Mouse (Mus musculus) liver, adult 2 months (tissue): ENCODE results near the gene Galnt3. TPM values are rescaled to one million over a fixed set of nuclear protein-coding genes. Genes with fewer than 3 reads are reported as not detected.

Source experiments
- DNase-seq: peaks from one replicate; pipeline ENCODE4 v3.0.0-alpha.2; 2011; ENCODE audit warnings: low read depth, low spot score; ENCODE audit errors: extremely low read depth
- H3K27ac ChIP-seq: fragments of 200-500 bp; replicated peaks from 2 replicates; pipeline ENCODE4 v1.5.1; 2012; ENCODE audit warnings: low read depth, mild to moderate bottlenecking, control low read depth, inconsistent platforms, low read length; ENCODE audit not compliant: insufficient read depth
- H3K27me3 ChIP-seq: fragments of 200-500 bp; 2 replicates; pipeline ENCODE4 v1.6.1; 2012; ENCODE audit warnings: mild to moderate bottlenecking, moderate library complexity, low read length, inconsistent platforms; ENCODE audit not compliant: control insufficient read depth, insufficient read depth
- H3K36me3 ChIP-seq: fragments of 200-500 bp; 2 replicates; pipeline ENCODE4 v1.6.1; 2012; ENCODE audit warnings: low read length, inconsistent platforms; ENCODE audit not compliant: control insufficient read depth, insufficient read depth
- H3K4me1 ChIP-seq: fragments of 200-500 bp; 2 replicates; pipeline ENCODE4 v1.6.1; 2011; ENCODE audit warnings: low read length; ENCODE audit not compliant: control insufficient read depth, insufficient read depth
- H3K4me3 ChIP-seq: fragments of 200-500 bp; 2 replicates; pipeline ENCODE4 v1.5.1; 2011; ENCODE audit warnings: low read depth, mild to moderate bottlenecking, control low read depth, low read length, moderate library complexity; ENCODE audit not compliant: insufficient read depth
- H3K79me2 ChIP-seq: fragments of 200-500 bp; 2 replicates; pipeline ENCODE4 v1.6.1; 2012; ENCODE audit warnings: inconsistent platforms, mild to moderate bottlenecking, low read length, moderate library complexity; ENCODE audit not compliant: control insufficient read depth, insufficient read depth
- H3K9ac ChIP-seq: fragments of 200-500 bp; 2 replicates; pipeline ENCODE4 v1.6.1; 2012; ENCODE audit warnings: low read depth, mild to moderate bottlenecking, control low read depth, inconsistent platforms, low read length
- CTCF ChIP-seq: fragments of 200-500 bp; IDR thresholded peaks from 2 replicates; pipeline ENCODE4 v1.5.1; 2011; ENCODE audit warnings: low read depth, low read length, control low read depth
- POLR2A ChIP-seq: fragments of 200-500 bp; IDR thresholded peaks from 2 replicates; pipeline ENCODE4 v1.6.1; 2011; ENCODE audit warnings: low read length, control low read depth; ENCODE audit not compliant: insufficient read depth; ENCODE audit errors: extremely low read depth
- WGBS: fragments of 180-500 bp; shearing (Covaris S2); methylation state at CpG from one replicate; pipeline ENCODE4 v1.1.7; 2018; 5-methylcytosine and 5-hydroxymethylcytosine counted together
- polyA plus RNA-seq: library from polyadenylated mRNA; depleted of rRNA; stranded (reverse); fragments of >200 nt; gene quantifications from 2 replicates; pipeline ENCODE4 v1.2.3, GENCODE M21; 2012
- total RNA-seq: library from RNA; depleted of rRNA; stranded (reverse); fragments of >200 nt; gene quantifications from 2 replicates; pipeline ENCODE4 v1.2.3, GENCODE M21; 2014

The Galnt3 gene
- total and polyA plus RNA-seq, 2 experiments: 0.06 to 0.28 TPM

DNA sequence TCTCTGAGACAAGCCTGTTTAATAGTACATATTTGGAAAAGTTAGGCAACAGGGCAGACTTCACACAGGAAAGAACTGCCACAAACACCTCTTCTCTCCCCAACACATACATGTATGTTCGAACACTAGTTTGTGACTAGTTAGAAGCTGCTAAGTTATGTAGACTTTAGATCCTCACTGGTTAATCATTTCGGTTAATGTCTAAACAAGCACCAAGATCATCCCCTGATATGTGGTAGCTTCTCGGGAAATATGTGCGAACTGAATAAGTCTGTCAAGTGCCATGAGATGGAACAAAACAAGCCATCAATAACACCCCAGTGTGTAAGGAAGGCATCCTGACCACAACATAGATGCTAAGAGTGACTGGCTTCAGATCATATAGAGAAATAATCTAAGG, 2.1 kb upstream of the Galnt3 start:
- no peak for TF ChIP-seq CTCF
- no peak for TF ChIP-seq POLR2A
- 83% methylated on average over 4 of the region's 4 CpGs for WGBS

DNA sequence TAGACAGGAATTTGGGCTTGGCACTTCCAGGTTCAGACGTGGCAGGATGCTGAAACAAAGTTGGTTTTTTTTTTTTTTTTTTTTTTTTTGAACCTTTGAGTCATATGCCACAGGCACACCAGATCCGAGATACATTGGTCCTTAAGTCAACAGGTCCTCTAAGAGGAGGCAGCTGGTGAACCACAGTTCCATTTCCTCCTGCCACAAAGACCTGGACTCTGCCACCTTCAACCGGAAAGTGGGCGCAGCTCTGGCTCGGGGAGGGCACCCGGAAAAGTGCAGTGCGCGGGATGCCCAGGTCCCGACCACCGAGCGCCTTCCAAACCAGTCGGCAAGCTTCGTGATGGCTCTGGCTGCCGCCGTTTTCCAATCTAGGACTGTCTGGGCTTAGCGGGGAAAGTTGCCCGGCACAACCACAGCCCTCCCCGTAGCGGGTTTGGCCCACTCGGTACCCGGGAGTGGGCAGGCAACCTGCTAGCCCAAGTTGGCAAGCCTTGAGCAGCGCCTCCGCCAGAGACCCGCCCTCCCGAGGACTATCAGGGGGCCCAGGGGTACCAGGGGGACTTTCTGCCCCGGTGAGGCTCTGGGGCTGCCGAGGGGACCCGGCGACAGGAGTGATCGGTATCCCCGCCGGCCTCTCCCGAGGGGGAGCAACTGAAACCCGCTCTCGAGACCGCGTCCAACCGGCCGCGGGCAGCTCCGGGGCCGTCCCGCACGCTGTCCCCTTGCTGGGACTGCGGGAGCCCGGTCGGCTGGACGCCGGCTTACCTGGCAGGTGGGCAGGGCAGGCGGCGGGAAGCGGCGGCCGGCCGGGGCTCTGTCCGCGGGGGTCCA, 821 bp downstream of the Galnt3 start:
- WGBS: 1% methylated on average over 57 of the region's 57 CpGs
- Histone ChIP-seq H3K79me2 (no peaks in the 10 kb centered on the region), H3K4me3 (peak overlapping the region; percentile 63; the same call in 1 of the 2 replicates), H3K9ac (peak overlapping the region; percentile 32; the same call in 1 of the 2 replicates), H3K27ac (no peak overlapping the region), H3K4me1 (no peaks in the 10 kb centered on the region), H3K36me3 (no peaks in the 10 kb centered on the region), H3K27me3 (peaks cover 11% of the 10 kb centered on the region)
- TF ChIP-seq POLR2A: no peak
- DNase-seq: no peak

More for the DNA sequence above, 2.1 kb upstream of the Galnt3 start:
- Histone ChIP-seq H3K27me3 (peaks cover 11% of the 10 kb centered on the region), H3K36me3 (no peaks in the 10 kb centered on the region), H3K79me2 (no peaks in the 10 kb centered on the region), H3K4me3 (no peak overlapping the region), H3K27ac (no peak overlapping the region), H3K4me1 (no peaks in the 10 kb centered on the region), H3K9ac (no peak overlapping the region)
- no peak for DNase-seq

DNA sequence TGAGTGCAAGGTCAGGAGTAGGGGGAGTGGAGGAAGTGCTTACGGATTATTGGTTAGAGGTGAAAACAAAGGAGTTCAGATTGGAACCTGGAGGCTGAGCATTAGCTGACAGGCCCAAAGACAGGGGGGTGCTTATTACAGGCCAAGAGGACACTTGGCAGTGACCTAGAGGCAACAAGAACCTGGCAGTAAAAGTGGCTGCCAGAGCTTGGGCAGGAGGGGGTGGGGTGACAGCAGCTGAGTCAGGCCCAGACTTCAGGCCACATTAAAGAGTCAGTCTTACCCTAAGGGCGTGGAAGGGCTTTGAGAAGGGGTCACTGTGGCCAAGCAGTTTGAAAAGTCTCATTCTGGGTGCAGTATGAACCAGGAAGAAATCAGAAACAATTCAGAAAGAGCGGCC, 7.1 kb downstream of the Galnt3 start:
- peak; percentile 51 for DNase-seq
- TF ChIP-seq CTCF: no peak
- TF ChIP-seq POLR2A: no peak
- no peaks in the 10 kb centered on the region for H3K79me2 ChIP-seq
- 64% methylated on average over 3 of the region's 3 CpGs for WGBS
- H3K4me1 ChIP-seq: no peaks in the 10 kb centered on the region
- no peak overlapping the region for H3K9ac ChIP-seq
- H3K27me3 ChIP-seq: no peaks in the 10 kb centered on the region
- no peak overlapping the region for H3K4me3 ChIP-seq
- H3K36me3 ChIP-seq: no peaks in the 10 kb centered on the region
- H3K27ac ChIP-seq: no peak overlapping the region

DNA sequence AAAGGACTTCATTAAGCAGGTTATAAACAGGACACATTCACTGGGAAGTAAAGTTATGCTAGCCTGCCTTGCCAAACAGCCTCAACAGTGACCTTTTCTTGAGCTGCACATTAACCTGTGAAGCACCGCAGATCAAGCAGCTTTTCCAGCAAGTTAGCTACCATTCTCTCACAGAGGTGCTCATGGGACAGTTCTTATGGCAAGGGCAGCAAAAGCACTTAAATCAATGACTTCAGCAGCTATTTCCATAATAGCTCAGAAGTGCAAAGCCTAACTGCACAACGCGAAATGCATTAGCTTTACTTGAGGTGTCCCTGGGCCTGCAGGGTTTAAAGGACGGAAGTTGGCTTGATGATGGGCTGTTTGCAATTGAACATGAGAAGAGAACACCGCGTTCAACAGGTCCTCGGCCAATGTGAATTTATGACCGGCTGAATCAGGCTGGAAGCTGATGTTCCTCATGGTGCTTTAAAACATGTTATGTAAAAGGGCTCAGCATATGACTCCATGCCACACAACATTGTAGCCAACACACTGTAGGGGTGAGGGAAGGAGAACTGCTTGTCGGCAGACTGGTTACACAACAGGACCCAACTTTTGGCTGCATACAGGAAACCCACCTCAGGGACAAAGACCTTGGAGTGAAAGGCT, 16.8 kb downstream of the Galnt3 start:
- 96% methylated on average over 9 of the region's 9 CpGs for WGBS
- TF ChIP-seq POLR2A: no peak
- TF ChIP-seq CTCF: no peak
- no peak overlapping the region for H3K4me3 ChIP-seq
- no peak overlapping the region for H3K27ac ChIP-seq
- no peaks in the 10 kb centered on the region for H3K27me3 ChIP-seq
- no peak overlapping the region for H3K9ac ChIP-seq
- H3K79me2 ChIP-seq: no peaks in the 10 kb centered on the region
- no peaks in the 10 kb centered on the region for H3K4me1 ChIP-seq
- no peak for DNase-seq
- no peaks in the 10 kb centered on the region for H3K36me3 ChIP-seq

DNA sequence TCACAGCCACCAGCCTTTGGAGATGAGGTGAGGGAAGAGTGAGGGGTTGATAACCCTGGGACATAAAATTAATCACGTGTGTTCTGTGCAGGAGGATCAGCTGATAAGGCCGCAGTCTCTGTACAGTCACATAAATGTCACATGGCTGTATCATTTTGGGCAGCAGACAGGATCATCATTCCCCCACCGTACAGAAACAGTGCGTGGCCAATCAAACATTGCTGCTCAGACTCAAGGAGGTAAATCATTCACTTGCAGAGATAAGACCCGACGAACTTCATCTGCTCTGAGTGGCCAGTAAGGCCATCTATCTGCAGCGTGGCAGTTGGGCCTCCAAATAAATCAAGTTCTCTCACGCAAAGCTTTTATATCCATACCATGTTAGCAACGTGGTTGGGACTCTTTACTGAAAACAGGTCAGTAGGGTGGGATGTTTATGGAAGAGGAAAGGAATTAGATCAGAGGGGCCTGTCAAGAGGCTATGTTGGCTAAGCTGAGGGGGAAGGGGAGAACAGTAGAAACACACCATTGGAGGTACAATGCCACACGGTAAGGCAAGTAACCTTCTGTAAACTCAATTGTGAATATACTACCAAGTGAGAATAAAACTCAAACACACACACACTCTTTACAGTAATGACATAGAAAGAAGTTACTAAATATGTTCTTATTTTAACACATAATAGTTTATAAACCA, 20.9 kb downstream of the Galnt3 start:
- WGBS: 37% methylated on average over 10 of the region's 10 CpGs

More for the DNA sequence above, 20.9 kb downstream of the Galnt3 start:
- Histone ChIP-seq H3K79me2 (no peaks in the 10 kb centered on the region), H3K9ac (no peak overlapping the region), H3K27me3 (no peaks in the 10 kb centered on the region), H3K36me3 (no peaks in the 10 kb centered on the region), H3K27ac (no peak overlapping the region), H3K4me1 (no peaks in the 10 kb centered on the region), H3K4me3 (no peak overlapping the region)
- no peak for TF ChIP-seq CTCF
- no peak for TF ChIP-seq POLR2A
- DNase-seq: no peak
